Mouse (Mus musculus): Measurements from ENCODE around the gene Flrt1. TPM values are rescaled to one million over a fixed set of nuclear protein-coding genes. Genes with fewer than 3 reads are reported as not detected.

The Flrt1 gene
- polyA plus RNA-seq, 1 experiment from 2014 or later = 1.4 TPM

- Histone ChIP-seq H3K4me1 (peaks cover 23% of the 10 kb centered on the region), H3K27ac (replicated peaks) (no peak overlapping the region), H3K9me3 (no peaks in the 10 kb centered on the region), H3K27me3 (replicated peaks) (peaks cover 24% of the 10 kb centered on the region), H3K4me3 (no peak overlapping the region), H3K4me2 (no peak overlapping the region), H3K9ac (no peak overlapping the region), H3K36me3 (no peaks in the 10 kb centered on the region)
- WGBS = 86% methylated on average over 10 of the region's 10 CpGs
- no peak for ATAC-seq (ENCODE audit: extremely low read depth, insufficient number of reproducible peaks, low FRiP score, low TSS enrichment)
These were observed 3.5 kb downstream of the Flrt1 start for GRCm38 (mm10) chr19:7102039-7102438.

GRCm38 (mm10) chr19:7099620-7100155 is 5.8 kb downstream of the Flrt1 start:
- ATAC-seq (ENCODE audit: extremely low read depth, insufficient number of reproducible peaks, low FRiP score, low TSS enrichment) = no peak
- WGBS = 85% methylated on average over 3 of the region's 3 CpGs
- H3K9ac ChIP-seq = no peak overlapping the region
- H3K9me3 ChIP-seq = no peaks in the 10 kb centered on the region
- peaks cover 15% of the 10 kb centered on the region for H3K4me1 ChIP-seq
- H3K27ac ChIP-seq (replicated peaks) = no peak overlapping the region
- no peak overlapping the region for H3K4me2 ChIP-seq
- H3K27me3 ChIP-seq (replicated peaks) = peaks cover 41% of the 10 kb centered on the region
- no peaks in the 10 kb centered on the region for H3K36me3 ChIP-seq
- no peak overlapping the region for H3K4me3 ChIP-seq

- Histone ChIP-seq H3K36me3 (no peaks in the 10 kb centered on the region), H3K4me3 (no peak overlapping the region), H3K4me1 (peaks cover 20% of the 10 kb centered on the region), H3K9me3 (no peaks in the 10 kb centered on the region), H3K27ac (replicated peaks) (no peak overlapping the region), H3K9ac (no peak overlapping the region), H3K27me3 (replicated peaks) (peaks cover 78% of the 10 kb centered on the region), H3K4me2 (no peak overlapping the region)
- WGBS = 83% methylated on average over 5 of the region's 5 CpGs
- no peak for ATAC-seq (ENCODE audit: extremely low read depth, insufficient number of reproducible peaks, low FRiP score, low TSS enrichment)
These were observed 12.8 kb downstream of the Flrt1 start for GRCm38 (mm10) chr19:7092756-7093155.

GRCm38 (mm10) chr19:7091448-7092050 is 14.0 kb downstream of the Flrt1 start:
- WGBS = 74% methylated on average over 10 of the region's 10 CpGs
- Histone ChIP-seq H3K36me3 (no peaks in the 10 kb centered on the region), H3K9me3 (no peaks in the 10 kb centered on the region), H3K4me3 (no peak overlapping the region), H3K9ac (no peak overlapping the region), H3K27ac (replicated peaks) (peak overlapping the region; percentile 39; the same call in 1 of the 2 replicates), H3K27me3 (replicated peaks) (peaks cover 78% of the 10 kb centered on the region), H3K4me1 (peaks cover 20% of the 10 kb centered on the region), H3K4me2 (no peak overlapping the region)
- ATAC-seq (ENCODE audit: extremely low read depth, insufficient number of reproducible peaks, low FRiP score, low TSS enrichment) = no peak

- peak overlapping the region; percentile 59 for H3K27ac ChIP-seq (replicated peaks)
- H3K4me3 ChIP-seq = no peak overlapping the region
- no peak overlapping the region for H3K4me2 ChIP-seq
- WGBS = 32% methylated on average over 10 of the region's 10 CpGs
- peaks cover 20% of the 10 kb centered on the region for H3K4me1 ChIP-seq
- H3K9ac ChIP-seq = no peak overlapping the region
- peaks cover 78% of the 10 kb centered on the region for H3K27me3 ChIP-seq (replicated peaks)
- ATAC-seq (ENCODE audit: extremely low read depth, insufficient number of reproducible peaks, low FRiP score, low TSS enrichment) = no peak
- H3K9me3 ChIP-seq = no peaks in the 10 kb centered on the region
- no peaks in the 10 kb centered on the region for H3K36me3 ChIP-seq
These were observed 15.0 kb downstream of the Flrt1 start for GRCm38 (mm10) chr19:7090369-7091064.

GRCm38 (mm10) chr19:7089842-7090251 is 15.7 kb downstream of the Flrt1 start:
- Histone ChIP-seq H3K36me3 (no peaks in the 10 kb centered on the region), H3K9ac (no peak overlapping the region), H3K4me1 (peaks cover 24% of the 10 kb centered on the region), H3K9me3 (no peaks in the 10 kb centered on the region), H3K27ac (replicated peaks) (peak overlapping the region; percentile 59; the same call in 1 of the 2 replicates), H3K4me3 (no peak overlapping the region), H3K4me2 (no peak overlapping the region), H3K27me3 (replicated peaks) (peaks cover 78% of the 10 kb centered on the region)
- ATAC-seq (ENCODE audit: extremely low read depth, insufficient number of reproducible peaks, low FRiP score, low TSS enrichment) = no peak
- 52% methylated on average over 7 of the region's 7 CpGs for WGBS

- Histone ChIP-seq H3K4me2 (no peak overlapping the region), H3K4me1 (peaks cover 26% of the 10 kb centered on the region), H3K36me3 (no peaks in the 10 kb centered on the region), H3K27ac (replicated peaks) (no peak overlapping the region), H3K4me3 (no peak overlapping the region), H3K27me3 (replicated peaks) (peaks cover 77% of the 10 kb centered on the region), H3K9me3 (no peaks in the 10 kb centered on the region), H3K9ac (peak overlapping the region; percentile 6; the same call in 1 of the 2 replicates)
- 64% methylated on average over 5 of the region's 5 CpGs for WGBS
- ATAC-seq (ENCODE audit: extremely low read depth, insufficient number of reproducible peaks, low FRiP score, low TSS enrichment) = no peak
These were observed 16.5 kb downstream of the Flrt1 start for GRCm38 (mm10) chr19:7089050-7089449.

- Histone ChIP-seq H3K27me3 (replicated peaks) (peaks cover 80% of the 10 kb centered on the region), H3K36me3 (no peaks in the 10 kb centered on the region), H3K4me2 (no peak overlapping the region), H3K4me1 (peaks cover 27% of the 10 kb centered on the region), H3K9me3 (no peaks in the 10 kb centered on the region), H3K9ac (no peak overlapping the region), H3K27ac (replicated peaks) (no peak overlapping the region), H3K4me3 (no peak overlapping the region)
- no peak for ATAC-seq (ENCODE audit: extremely low read depth, insufficient number of reproducible peaks, low FRiP score, low TSS enrichment)
- WGBS = 29% methylated on average over 9 of the region's 9 CpGs
These were observed 17.0 kb downstream of the Flrt1 start for GRCm38 (mm10) chr19:7088558-7088957.

- no peak overlapping the region for H3K4me2 ChIP-seq
- H3K36me3 ChIP-seq = no peaks in the 10 kb centered on the region
- H3K4me3 ChIP-seq = no peak overlapping the region
- no peaks in the 10 kb centered on the region for H3K9me3 ChIP-seq
- peaks cover 61% of the 10 kb centered on the region for H3K27me3 ChIP-seq (replicated peaks)
- no peak overlapping the region for H3K9ac ChIP-seq
- H3K27ac ChIP-seq (replicated peaks) = no peak overlapping the region
- peaks cover 23% of the 10 kb centered on the region for H3K4me1 ChIP-seq
- ATAC-seq (ENCODE audit: extremely low read depth, insufficient number of reproducible peaks, low FRiP score, low TSS enrichment) = no peak
- WGBS = 79% methylated on average over 15 of the region's 15 CpGs
These were observed 20.8 kb downstream of the Flrt1 start for GRCm38 (mm10) chr19:7084734-7085133.

GRCm38 (mm10) chr19:7083035-7083794 is 22.3 kb downstream of the Flrt1 start:
- Histone ChIP-seq H3K36me3 (no peaks in the 10 kb centered on the region), H3K4me1 (peaks cover 17% of the 10 kb centered on the region), H3K4me2 (no peak overlapping the region), H3K27me3 (replicated peaks) (peaks cover 49% of the 10 kb centered on the region), H3K4me3 (no peak overlapping the region), H3K9ac (0 out of 2 replicates have a peak overlapping the region, but pooled peaks have one; percentile 26), H3K27ac (replicated peaks) (no peak overlapping the region), H3K9me3 (no peaks in the 10 kb centered on the region)
- no peak for ATAC-seq (ENCODE audit: extremely low read depth, insufficient number of reproducible peaks, low FRiP score, low TSS enrichment)
- 37% methylated on average over 14 of the region's 14 CpGs for WGBS

- no peak for ATAC-seq (ENCODE audit: extremely low read depth, insufficient number of reproducible peaks, low FRiP score, low TSS enrichment)
- H3K27ac ChIP-seq (replicated peaks) = no peak overlapping the region
- no peak overlapping the region for H3K9ac ChIP-seq
- peaks cover 16% of the 10 kb centered on the region for H3K4me1 ChIP-seq
- no peak overlapping the region for H3K4me3 ChIP-seq
- no peaks in the 10 kb centered on the region for H3K9me3 ChIP-seq
- 75% methylated on average over 7 of the region's 7 CpGs for WGBS
- no peaks in the 10 kb centered on the region for H3K36me3 ChIP-seq
- H3K4me2 ChIP-seq = no peak overlapping the region
- peaks cover 34% of the 10 kb centered on the region for H3K27me3 ChIP-seq (replicated peaks)
These were observed 23.8 kb downstream of the Flrt1 start for GRCm38 (mm10) chr19:7081516-7082266.
